Mouse (Mus musculus): Measurements from ENCODE around the gene 2210408I21Rik.

Gene 2210408I21Rik

DNA sequence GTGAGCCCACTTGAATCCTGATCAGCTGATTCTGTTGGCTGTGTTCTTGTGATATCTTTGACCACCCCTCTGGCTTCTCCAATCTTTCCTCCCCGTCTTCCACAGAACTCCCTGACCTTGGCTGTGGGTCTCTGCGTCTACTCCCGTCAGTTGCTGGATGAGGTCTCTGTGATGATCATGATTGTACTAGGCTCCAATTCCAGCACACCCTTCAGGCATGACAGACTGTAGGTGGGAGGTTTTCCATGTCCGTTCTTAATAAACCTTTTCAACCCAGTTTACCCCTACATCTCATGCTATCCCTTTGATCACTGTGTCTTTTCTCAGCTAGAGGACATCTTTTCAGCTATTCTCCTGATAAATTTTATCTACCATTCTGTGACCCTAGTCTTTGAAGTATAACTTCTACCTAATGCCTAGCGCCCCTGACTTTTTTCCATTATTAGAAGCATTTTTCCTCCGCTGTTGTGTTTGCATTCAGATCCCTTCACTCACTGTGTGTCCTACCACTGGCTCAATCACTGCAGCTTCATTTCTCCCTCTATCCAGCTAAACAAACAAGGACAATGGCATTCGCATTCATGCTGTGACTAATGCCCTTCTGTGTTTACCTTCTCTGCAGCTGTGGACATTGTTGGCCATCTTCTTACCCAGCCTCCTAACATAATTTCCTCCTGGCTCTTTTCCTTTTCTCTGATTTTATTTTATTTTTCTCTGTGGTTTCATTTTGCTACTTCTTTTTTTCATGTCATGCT lies 143.5 kb downstream of the 2210408I21Rik start:
- no peak for DNase-seq

DNA sequence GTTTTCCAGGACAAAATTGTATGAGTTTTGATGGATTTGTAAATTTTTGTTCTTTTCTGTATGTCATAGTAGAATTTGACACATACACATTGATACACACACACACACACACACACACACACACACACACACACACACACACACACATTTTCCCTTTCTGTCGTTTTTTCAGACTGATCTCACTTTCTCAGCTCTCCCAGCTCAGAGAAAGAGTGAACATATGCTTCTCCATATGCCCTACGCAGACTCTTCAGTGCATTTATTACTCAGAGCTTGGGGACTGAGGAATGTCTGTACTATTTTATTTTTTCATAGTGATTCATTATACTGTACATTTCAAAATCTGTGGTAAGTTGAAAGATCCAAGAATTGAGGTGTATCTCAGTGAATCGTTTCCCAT lies 160.2 kb downstream of the 2210408I21Rik start:
- DNase-seq: no peak

DNA sequence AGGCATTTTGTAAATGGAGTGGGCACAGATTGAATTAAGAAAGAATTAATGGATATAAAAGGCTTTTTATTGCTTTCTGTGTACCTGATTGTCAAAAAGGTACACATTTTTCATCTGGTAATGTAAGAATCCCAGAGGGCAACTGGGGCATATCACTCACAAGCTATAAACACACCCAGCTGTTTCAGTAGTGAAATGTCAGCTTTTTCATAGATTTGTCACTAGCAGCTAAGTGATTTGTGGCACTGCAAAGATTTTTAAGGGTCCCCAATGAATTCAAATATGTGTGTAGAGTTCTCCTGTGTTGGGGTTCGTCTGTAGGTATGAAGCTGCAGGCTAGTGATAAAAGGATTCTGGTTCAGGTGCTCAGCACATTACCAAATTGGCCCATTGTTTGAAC lies 188.8 kb downstream of the 2210408I21Rik start:
- no peak for DNase-seq

DNA sequence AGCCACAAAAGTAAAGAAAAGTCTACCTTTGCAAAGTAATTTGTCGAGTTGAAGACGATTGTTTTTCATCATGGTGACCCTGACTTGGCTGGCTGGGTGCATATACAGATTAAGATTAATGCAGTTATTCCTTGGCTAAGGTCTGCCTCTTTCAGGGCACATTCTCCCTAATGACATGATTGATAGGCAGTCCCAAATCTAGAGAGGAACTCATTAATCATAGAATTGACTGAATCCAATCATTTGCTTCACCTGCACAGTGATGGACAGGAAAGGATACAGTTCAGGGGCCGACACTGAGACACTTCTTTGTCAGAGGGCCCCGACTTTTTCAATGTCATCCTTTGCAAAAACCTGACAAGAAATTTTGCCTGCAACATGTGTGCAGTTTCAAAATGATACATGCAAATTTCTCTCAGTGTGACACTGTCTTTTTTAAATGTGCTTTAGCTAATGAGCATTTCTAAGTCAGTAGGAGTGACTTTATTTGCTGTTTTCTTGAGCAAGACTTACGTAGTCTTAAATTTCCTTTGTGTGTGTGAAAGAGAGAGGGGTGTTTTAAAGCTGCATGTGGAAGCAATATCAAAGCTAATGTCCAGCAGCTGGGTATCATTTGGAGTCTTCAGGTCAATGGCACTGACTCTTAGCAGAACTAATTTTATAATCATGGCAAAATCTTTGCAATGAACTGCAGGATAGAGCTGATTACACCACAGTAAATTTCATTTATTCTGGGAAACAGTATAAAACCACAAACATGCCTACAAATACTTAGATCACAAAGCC lies 191.0 kb downstream of the 2210408I21Rik start:
- no peak for DNase-seq

DNA sequence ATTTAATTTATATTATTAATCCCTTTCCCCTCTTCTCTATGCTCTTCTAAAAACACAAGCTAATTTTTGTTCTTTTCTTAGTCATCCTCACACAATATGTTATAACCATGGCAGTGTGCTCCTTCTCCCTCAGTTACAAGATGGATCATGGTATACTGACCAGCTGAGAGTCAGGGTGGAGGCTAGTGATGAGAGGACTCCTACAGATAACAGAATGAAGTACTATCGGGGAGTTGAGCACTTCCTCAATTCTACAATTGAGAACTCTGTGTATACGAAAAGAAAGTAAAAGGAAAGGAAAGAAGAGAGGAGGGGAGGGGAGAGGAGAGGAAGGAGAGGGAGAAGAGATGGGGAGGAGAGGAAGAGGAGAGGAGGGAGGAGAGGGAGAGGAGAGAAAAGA lies 206.8 kb downstream of the 2210408I21Rik start:
- no peak for DNase-seq

DNA sequence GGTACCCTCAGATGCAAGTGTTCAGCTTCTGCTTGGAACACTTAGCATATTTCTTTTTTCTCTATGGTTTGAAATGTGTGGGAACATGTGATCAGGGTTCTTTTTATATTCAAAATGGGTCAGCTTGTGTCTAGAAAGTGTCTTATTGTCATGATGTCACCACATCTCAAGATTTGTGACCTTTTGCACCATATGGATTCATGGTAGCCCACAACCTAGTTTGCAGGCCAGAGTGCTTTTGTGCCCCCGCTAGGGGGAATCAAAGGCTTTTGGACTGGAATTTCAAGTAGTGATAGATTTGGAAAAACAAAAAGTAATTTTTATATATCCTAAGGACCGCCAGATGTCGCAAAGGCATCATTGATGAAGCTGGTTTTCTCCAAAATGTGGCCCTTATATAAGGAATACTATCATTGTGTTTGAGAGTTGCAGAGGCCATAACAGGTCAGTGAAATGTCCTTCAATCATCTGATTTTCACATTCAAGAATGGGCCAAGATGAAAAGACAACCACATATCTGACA lies 250.2 kb downstream of the 2210408I21Rik start:
- no peak for DNase-seq

DNA sequence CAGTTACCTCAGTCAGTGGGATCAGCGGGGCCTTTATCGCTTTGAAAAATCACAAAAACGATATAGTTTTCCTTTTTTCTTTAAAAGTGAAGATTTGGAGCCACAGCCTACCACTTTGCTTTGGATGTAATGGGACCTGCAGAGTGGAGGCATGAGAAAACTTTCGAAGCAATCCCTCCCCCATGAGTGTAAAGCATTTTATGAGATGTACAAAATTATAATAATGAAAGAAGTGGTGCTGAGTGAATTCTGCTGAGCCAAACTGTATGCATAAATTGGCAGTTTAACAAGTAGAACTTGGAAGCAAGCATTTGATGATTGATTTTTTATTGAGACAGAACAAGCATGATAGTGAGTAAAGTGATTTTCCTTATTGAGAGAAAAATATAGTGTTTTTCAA lies 250.7 kb downstream of the 2210408I21Rik start:
- DNase-seq: no peak

DNA sequence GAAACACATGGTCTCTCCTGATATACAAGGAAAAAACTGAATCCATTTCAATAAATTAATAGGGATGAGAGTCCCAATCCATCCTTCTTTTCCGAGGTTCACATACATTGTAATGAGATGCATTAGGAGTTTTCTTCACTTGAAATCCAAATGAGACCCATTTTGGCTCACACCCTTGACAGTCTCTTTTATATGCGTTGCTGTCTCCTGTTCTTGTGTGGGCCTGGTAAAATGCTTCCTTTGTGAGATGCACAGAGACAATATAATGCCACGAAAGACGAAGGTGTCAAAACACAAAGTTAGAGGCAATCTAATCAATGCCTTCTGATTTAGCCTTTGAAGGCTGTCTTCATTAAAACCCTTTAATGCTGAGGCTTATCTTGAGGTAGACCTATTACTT lies 252.8 kb downstream of the 2210408I21Rik start:
- DNase-seq: no peak

DNA sequence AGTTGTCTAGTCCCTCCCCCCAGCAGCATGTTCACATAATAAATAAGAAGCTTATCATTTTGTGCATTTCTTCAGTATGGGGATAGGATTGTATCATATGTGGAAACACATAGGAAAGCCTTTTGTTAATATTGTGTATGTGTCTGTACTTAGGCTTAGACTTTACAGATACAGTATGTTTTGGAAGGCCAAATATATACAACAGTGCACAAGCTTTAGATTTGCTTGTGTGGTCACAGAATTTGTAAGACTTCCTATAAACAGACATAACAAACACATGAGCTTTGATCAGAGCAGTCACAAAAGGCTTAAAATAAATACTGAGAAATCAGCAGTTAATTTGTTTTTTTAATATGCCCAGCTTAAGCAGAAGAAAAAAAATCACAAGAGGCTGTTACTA lies 253.9 kb downstream of the 2210408I21Rik start:
- DNase-seq: no peak

DNA sequence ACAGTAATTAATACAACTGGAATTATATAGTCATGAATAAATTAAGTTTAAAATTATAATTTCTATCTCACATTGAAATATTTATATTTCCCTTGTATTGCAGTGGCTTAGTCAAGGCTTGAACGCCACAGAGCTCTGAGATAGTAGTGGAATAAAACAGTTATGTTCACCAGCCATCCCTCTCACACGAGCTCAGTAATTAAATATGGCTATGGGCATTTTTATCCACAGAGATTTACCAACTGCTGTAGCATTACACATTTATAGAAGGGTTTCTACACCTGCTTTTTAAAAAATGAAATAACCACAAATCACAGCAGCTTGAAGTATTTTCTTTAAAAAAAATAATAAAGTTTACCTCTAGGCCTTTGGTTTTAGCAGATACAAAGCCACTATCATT lies 261.0 kb downstream of the 2210408I21Rik start:
- no peak for DNase-seq

DNA sequence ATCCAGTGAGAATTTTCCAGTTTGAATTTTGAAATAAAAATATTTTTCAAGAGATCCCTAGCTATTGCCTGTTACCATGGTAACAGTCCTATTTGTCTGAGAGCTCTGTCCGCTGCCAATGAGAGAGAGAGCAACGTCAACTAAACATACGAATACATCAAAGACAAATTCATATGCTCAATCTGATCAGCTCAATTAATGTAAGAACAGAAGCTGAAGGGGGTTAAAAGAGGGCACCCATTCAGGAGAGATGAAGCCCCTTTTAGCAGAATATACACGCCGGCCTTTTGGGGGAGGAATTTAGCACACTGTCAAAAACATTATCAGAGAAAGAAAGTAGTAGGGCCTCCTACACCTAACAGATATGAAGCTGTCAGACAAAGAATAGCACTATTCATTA lies 261.6 kb downstream of the 2210408I21Rik start:
- DNase-seq: no peak

DNA sequence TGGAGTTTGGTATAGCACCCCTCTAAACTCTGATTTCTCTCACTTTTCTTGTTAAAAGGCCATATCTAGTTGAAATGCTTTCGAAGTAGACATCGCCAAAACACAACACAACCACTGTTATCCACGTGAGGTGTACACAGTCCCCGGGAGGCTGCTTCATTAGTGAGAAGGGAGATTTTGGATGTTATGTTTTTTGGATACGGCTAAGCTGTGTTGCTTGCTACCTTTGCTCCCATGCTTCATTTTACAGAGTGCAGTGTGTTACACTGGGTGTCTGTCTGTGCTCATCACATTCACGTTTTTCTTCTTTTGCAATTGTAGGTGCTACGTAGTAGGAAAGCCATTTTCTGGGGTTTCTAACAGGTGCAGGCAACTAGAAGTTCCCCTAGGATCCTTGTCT lies 262.3 kb downstream of the 2210408I21Rik start:
- no peak for DNase-seq

DNA sequence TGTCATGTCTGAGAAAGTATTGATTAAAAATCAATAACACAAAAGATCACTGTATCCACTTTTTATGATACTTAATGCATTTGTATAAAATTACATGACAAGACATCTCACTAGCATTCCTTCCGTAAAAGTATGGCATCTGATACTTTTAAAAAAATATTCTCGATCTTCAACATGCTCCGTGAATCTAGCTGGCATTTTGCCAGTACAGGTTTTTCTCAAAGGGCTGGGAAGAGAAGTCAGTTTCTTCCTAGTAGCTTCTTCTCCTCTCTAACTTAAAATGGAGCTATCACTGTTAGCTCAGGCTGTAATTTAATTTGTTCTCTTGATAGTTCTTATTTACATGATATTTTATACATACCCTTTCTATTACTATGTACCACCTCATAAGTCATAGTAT lies 263.1 kb downstream of the 2210408I21Rik start:
- DNase-seq: no peak

DNA sequence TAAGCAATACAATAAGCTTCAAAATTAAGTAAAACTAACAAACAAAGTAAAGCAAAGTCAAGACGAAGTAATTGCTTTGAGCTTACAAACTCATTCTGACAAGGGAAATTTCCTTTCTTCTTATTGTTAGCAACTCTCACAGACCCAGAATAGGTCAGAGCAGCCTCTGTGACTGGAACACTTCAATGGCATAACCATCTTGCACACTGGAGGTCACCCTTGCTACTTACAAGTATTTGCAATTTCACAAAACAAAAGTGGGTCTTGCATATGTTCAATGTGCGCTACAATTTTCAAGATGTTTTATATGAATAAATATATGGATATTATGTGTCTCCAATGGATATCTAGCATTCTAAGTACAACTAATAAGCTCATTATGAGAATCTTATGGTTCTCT lies 265.4 kb downstream of the 2210408I21Rik start:
- no peak for DNase-seq

DNA sequence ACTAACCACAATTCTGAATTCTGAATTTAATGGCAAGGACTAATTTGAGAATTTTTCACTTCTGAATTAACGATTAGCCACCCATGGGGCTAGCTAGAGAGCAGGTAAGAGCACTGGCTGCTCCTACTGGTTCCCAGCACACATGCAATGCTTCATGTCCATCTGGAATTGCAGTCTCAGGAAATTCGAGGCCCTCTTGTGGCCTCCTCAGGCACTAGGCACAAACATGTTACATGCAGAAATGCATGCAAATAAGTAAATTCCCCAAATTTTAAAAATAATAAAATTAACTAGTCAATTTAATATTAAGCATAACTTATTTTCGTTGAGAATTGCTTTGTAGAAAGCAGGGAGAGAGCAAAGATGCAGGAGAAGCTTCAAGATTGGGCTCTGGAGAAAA lies 273.2 kb downstream of the 2210408I21Rik start:
- no peak for DNase-seq

DNA sequence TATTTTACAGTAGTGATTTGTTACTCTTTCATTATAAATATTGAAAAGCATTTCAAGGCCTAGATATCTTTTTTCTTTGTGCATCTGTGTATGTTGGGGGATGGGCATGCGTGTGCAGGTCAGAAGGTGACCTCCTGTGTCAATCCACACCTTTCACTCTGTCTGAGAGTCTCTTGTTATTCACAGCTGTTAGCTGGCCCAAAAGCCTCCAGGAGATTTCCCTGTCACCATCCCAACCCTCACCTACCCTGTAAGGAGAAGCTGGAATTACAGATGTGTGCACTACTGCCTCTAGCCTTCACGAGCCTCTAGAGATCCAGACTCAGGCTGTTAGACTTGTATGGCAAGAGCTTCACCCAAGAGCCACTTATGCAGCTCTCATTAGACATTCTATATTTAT lies 274.5 kb downstream of the 2210408I21Rik start:
- no peak for DNase-seq

DNA sequence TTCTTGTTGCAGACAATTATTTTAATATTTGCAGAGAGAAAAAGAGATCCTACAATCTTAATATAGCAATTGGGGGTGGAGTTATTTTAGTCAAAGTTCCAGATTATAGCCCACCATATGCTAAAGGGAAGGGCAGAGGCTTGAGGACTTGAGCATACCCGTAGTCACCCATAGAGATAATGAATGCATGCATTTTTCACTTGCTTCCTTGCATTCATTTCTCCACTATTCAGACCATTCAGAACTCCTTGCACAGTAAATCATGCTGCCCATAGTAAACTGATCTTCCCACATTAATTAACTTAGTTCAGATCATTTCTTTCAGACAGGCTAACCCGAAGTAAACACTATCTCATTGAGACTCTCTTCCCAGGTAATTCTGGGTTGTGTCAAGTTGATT lies 277.5 kb downstream of the 2210408I21Rik start:
- DNase-seq: no peak

DNA sequence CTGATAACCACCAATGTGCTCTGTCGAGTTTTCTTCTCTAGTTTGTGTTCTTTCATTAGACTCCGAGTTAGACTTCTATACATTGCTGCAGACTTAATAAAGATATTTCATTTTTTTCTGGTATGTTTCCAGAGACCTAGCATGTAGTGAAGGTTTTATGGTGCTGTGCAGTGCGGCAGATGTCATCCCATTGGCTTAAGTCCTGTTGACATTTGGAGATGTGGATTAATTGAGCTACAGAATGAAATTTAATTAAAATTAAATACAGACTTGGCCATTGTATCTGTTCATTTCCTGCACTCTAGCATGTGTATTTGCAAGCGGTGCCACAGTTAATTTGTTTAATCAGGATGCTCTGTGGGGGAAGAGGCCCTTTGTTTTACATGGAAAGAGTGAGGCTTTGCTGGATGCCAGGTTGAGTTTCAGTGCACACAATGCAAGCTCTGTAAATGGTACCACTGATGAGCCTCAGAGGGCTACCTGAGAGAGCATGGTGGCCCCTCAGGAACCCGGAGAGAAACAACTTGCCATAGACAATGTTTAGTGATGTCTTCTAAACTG lies 314.7 kb downstream of the 2210408I21Rik start:
- no peak for DNase-seq

DNA sequence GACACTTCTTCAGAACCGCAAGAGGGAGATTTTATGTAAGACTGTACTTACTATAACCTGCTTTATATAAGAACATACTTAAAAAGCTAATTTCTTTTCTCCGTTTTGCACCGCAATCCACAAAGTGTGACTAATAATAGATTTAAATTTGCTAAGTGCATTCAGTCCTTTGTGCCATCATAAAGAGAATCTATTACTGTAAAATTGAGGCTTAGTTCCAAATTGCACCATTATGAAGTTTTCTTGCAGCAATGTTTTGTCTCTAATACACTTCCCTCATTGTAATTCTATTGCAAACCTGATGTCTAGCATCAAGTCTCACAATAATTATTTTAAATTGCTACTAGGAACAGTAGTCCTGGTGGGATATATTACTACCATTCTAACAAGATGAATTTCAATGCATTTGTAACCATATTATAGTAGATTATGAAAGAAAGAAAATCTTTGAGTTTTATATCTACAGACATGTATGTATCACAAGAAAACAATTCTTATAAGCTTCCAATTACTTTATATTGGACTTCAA lies 334.8 kb downstream of the 2210408I21Rik start:
- no peak for DNase-seq

DNA sequence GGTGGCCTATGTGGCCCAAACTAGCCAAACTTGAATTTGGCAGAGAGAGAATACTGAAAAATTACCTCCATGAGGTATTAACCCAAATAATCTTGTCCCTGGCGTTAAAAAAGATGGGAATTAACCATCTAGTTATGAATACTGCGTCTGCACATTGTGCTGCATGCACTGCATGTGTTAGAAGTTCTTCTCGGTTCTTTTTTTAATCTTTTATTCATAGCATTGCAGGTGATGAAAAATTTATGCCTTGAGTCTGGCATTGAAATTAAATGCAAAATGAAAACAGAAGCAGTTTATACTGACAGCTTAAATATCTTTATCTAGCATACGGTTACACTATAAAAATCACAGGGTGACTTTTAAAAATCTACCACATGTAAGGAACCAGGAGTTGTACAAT lies 341.1 kb downstream of the 2210408I21Rik start:
- DNase-seq: no peak

DNA sequence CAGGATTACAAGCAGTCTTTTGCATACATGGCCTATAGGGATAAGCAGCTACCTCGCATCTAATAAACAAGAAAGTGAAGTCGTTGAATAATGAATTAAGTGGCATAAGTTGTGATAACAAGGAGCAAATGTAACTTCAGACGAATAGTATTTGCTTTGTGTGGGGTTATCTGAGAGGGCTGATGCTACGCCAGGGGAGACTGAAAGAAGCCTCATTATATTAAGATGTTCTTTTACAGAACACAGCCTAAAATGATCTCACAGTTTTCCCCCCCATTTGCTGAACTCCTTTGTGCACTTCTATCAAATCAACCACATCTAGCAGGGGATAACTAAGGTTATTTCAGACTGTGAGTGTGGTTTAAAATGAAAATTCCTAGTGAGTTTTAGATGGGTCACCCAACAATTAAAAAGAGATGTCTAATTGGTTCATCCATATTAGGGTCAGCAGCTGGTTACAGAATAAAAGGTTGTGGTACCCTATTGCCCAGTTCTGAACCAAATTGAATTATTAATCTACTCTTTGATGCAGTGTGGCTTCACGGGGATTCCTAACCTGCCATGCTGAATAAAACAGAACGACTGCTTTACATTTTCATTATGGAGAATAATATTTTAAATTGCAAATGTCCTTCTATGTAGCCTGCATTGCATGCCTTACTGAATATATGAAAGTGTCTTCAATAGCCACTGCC lies 343.2 kb downstream of the 2210408I21Rik start:
- no peak for DNase-seq

DNA sequence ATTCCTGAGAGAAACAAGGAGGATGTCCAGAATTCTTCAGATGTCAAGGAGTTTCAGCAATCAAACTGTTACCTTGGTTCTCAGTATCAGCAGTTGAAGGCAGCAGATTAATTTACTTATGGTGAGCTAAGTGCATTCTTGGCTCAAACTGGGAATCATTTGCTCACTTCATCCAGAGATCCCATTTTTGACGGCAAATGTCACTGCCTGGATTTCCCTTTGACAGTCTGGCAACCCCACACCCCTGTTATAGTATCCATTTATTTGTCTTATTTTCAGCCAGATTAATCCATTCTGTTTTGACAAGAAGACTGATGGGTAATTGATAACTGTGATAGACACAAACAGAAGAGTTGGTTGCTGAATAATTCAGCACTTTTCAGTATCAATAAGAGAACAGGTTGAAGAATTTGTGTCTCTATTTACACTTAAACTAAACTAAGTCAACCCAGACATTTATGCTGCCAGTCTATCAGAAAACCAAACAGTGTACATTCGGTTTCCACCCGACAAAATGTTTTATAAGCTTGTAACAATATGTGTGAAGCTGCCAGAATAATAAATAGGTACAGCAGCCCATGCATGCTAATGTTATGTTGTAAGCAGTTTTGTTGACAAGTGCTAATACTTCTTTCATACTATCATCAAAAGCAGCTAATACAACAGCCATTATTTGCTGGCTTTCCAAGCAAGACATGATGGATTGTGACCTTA lies 354.8 kb downstream of the 2210408I21Rik start:
- no peak for DNase-seq
